Mouse (Mus musculus) heart, embryonic 14.5 days (tissue): ENCODE data around the gene Ntn4. TPM values are rescaled to one million over a fixed set of nuclear protein-coding genes. Genes with fewer than 3 reads are reported as not detected.

Experiments used
- ATAC-seq: fragments of 200-750 bp; cut with Nextera tagmentation; 2 replicates; pipeline ENCODE4 v1.8.0; 2017; ENCODE audit warnings: low read depth, moderate TSS enrichment; ENCODE audit not compliant: insufficient number of reproducible peaks, insufficient read depth, low FRiP score
- H3K27ac ChIP-seq, 2 experiments: fragments of 200-500 bp in 1 of 2; fragments of 300-500 bp in 1 of 2; sonication (generic) in 1 of 2; replicated peaks in 1 of 2; 2 replicates each; pipeline ENCODE4 v1.5.1; 2012 to 2014; ENCODE audit warnings: low read depth in 2 of 2, low read length in 2 of 2, control low read depth in 1 of 2, mild to moderate bottlenecking in 1 of 2, mixed read lengths in 1 of 2; ENCODE audit not compliant: control insufficient read depth in 1 of 2, insufficient read depth in 1 of 2
- H3K27me3 ChIP-seq: fragments of 300-500 bp; sonication (generic); 2 replicates; pipeline ENCODE4 v1.6.1; 2014; ENCODE audit warnings: mild to moderate bottlenecking, low read length, control low read depth; ENCODE audit not compliant: control insufficient read depth, insufficient read depth
- H3K36me3 ChIP-seq: fragments of 300-500 bp; sonication (generic); 2 replicates; pipeline ENCODE4 v1.6.1; 2014; ENCODE audit warnings: mild to moderate bottlenecking, control low read depth, low read length, mixed read lengths; ENCODE audit not compliant: control insufficient read depth, insufficient read depth
- H3K4me1 ChIP-seq, 2 experiments: fragments of 200-500 bp in 1 of 2; fragments of 300-500 bp in 1 of 2; sonication (generic) in 1 of 2; 2 replicates each; pipeline ENCODE4 v1.6.1; 2012 to 2014; ENCODE audit warnings: low read length in 2 of 2, control low read depth in 1 of 2, mixed read lengths in 1 of 2; ENCODE audit not compliant: control insufficient read depth in 2 of 2, insufficient read depth in 2 of 2
- H3K4me2 ChIP-seq: fragments of 300-500 bp; sonication (generic); 2 replicates; pipeline ENCODE4 v1.6.1; 2014; ENCODE audit warnings: mild to moderate bottlenecking, low read length
- H3K4me3 ChIP-seq, 2 experiments: fragments of 200-500 bp in 1 of 2; fragments of 300-500 bp in 1 of 2; sonication (generic) in 1 of 2; 2 replicates each; pipeline ENCODE4 v1.5.1; 2012 to 2014; ENCODE audit warnings: low read length in 2 of 2, mild to moderate bottlenecking in 2 of 2, control low read depth in 1 of 2, low read depth in 1 of 2, moderate library complexity in 1 of 2; ENCODE audit not compliant: control insufficient read depth in 1 of 2, insufficient read depth in 1 of 2
- H3K9ac ChIP-seq: fragments of 300-500 bp; sonication (generic); 2 replicates; pipeline ENCODE4 v1.6.1; 2014; ENCODE audit warnings: mild to moderate bottlenecking, low read length
- H3K9me3 ChIP-seq: fragments of 300-500 bp; sonication (generic); 2 replicates; pipeline ENCODE4 v1.6.1; 2016; ENCODE audit warnings: low read length, control low read depth; ENCODE audit not compliant: control insufficient read depth
- WGBS: fragments of 180-500 bp; shearing (Covaris S2); extraction: QIAGEN DNeasy Blood & Tissue Kit; methylation state at CpG from one replicate; pipeline ENCODE4 v1.1.7; 2014; 5-methylcytosine and 5-hydroxymethylcytosine counted together
- polyA plus RNA-seq: library from polyadenylated mRNA; unstranded; fragments of >200 nt; fragmentation: Nextera tagmentation; extraction: Ambion mirVana; gene quantifications from 2 replicates; pipeline ENCODE4 v1.2.1, GENCODE M21; 2014

The Ntn4 gene
- polyA plus RNA-seq, 1 experiment from 2014 or later, result 3.1 TPM

DNA sequence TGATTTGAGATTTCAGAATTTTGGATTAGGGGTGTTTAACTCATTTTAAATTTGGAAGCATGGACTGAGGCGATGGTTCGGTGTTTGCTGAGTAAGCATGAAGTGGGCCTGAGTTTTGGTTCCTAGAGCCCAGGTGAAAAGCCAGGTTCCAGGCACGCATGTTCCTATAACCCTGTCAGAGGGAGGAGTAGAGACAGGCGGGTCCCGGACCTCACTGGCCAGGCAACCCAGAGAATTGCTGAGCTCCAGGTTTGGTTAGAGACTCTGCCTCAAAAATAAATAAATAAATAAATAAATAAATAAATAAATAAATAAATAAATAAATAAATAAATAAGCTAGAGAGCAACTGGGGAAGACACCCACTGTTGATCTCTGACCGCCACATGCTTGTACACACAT, 46.1 kb downstream of the Ntn4 start:
- Histone ChIP-seq H3K9ac (no peak overlapping the region), H3K36me3 (no peaks in the 10 kb centered on the region), H3K4me3 (no peak overlapping the region), H3K4me1 (peaks cover 5% of the 10 kb centered on the region in 2 experiments), H3K27me3 (no peaks in the 10 kb centered on the region), H3K4me2 (no peak overlapping the region), H3K27ac (no peak overlapping the region), H3K9me3 (no peaks in the 10 kb centered on the region)
- WGBS, result 99% methylated on average over 6 of the region's 6 CpGs
- ATAC-seq, result no peak

DNA sequence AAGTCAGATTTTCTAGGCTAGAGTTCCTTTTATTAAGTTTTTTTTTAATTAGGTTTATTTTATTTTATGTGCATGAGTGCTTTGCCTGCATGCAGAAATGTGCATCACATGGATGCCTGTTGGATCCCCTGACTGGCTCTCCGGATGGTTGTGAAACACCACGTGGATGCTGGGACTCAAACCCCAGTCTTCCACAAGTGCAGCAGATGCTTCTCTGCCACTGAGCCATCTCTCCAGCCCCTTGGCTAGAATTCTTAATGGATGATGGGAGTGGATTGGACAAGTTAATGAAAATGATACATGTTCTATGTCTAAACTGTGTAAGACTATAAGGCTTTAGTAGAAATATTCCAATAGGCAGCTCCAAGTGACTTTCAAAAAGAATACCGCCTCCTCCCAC, 47.3 kb downstream of the Ntn4 start:
- Histone ChIP-seq H3K4me3 (no peak overlapping the region), H3K9me3 (no peaks in the 10 kb centered on the region), H3K27me3 (no peaks in the 10 kb centered on the region), H3K36me3 (no peaks in the 10 kb centered on the region), H3K4me1 (peaks cover 6 to 7% of the 10 kb centered on the region in 2 experiments), H3K27ac (no peak overlapping the region), H3K4me2 (no peak overlapping the region), H3K9ac (no peak overlapping the region)
- no peak for ATAC-seq
- WGBS, result 92% methylated on average over 3 of the region's 3 CpGs

DNA sequence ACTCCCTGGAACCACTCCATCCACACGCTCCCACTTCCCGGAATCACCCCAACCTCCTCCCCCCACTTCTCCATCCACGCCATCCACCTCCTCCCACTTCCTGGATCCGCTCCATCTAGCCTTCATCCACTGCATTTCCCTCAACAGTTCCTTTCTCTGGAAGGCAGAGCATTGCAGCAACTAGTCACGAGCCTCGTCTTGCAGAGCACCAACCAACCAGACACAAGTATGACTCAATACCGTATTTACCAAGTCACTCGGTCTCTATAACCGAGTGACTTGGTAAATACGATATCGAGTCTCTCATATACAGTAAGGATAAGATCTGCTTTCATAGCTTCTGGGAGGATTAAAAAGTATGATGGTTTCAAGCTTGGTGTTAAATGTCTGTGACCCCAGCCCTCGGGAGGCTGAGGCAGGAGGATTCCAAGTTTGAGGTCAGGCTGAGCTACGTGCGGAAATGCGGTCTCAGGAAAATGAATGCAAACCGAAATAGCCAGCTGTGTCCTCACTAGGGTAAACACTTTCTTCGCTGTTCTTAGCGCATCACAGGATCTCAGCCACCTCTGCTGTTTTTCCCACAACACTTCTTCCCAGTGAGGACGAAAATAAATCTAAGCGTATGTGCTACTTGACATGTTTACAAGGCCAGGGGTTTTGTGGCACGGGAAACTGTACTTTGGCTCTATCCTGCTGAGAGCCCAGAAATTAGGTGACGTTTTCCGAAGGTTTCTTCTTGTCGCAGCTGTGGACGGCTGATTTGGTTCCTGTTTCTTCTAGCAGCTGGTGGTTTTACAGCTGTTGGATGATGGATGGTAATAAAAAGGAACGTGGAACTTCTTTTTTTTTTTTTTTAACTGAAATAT, 48.1 kb downstream of the Ntn4 start:
- 76% methylated on average over 26 of the region's 26 CpGs for WGBS
- Histone ChIP-seq H3K4me2 (no peak overlapping the region), H3K4me1 (peaks cover 6 to 7% of the 10 kb centered on the region in 2 experiments), H3K9me3 (no peaks in the 10 kb centered on the region), H3K27ac (no peak overlapping the region), H3K27me3 (no peaks in the 10 kb centered on the region), H3K9ac (no peak overlapping the region), H3K4me3 (no peak overlapping the region), H3K36me3 (no peaks in the 10 kb centered on the region)
- ATAC-seq, result no peak

DNA sequence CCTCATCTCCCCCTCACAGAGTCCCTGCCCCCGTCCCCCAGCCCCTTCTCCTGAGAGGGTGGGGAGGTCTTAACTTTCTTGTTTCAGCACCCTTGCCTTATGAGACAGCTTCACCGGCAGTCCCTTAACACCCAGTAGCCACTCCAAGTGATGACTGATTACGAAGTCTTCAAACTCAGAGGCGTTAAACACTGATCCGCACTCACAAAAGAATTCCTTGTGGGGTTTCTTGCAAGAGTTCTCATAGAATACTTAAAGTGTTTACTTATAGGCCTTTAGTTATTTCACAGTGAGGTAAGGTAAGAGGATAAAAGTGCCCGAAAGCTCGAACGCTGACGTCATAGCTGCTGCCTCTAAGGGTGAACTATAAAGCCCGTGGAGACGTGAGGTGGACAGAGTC, 50.9 kb downstream of the Ntn4 start:
- Histone ChIP-seq H3K4me2 (0 out of 2 replicates have a peak overlapping the region, but pooled peaks have one; percentile 11), H3K27me3 (no peaks in the 10 kb centered on the region), H3K9me3 (no peaks in the 10 kb centered on the region), H3K9ac (no peak overlapping the region), H3K36me3 (no peaks in the 10 kb centered on the region), H3K4me1 (peaks cover 6 to 7% of the 10 kb centered on the region in 2 experiments), H3K27ac (no peak overlapping the region), H3K4me3 (no peak overlapping the region)
- no peak for ATAC-seq
- 32% methylated on average over 11 of the region's 11 CpGs for WGBS

DNA sequence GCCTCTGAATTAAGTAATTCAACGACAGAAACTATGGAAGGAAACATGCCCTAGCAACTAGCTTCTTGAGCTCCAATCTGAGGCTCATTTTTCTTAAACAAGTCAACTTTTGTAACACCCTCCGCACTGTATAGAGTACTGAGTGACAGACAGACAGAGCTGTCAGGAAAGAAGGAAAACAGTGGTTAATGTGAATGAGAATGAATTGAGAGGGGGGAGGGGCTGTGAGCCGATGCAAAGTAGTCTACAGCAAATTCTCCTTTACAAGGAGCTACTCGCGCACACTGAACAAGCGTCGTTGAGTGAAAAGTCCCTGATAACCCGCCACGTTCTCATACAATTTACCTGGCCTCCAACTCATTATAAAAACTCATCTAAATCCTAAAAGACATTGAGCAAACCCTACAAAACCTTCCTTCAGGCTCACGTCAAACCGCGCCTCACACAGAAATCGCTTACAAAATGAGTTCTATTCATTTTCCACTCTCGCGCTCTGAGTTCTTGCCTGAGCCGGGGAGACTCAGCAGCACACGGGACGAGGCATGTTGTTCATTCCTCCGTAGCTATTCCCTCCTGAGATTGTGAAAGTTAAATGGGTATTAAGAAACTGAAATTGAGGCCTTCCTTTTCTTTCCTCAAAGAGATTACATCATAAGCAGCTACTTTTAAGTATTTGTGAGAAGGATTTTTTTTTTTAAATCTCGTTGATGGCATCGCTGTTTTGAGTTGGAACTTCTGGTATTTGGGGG, 54.7 kb downstream of the Ntn4 start:
- Histone ChIP-seq H3K9ac (no peak overlapping the region), H3K9me3 (no peaks in the 10 kb centered on the region), H3K27me3 (no peaks in the 10 kb centered on the region), H3K36me3 (no peaks in the 10 kb centered on the region), H3K4me1 (peaks cover 2 to 7% of the 10 kb centered on the region in 2 experiments; a peak in 3 of 4 replicates), H3K4me2 (no peak overlapping the region; the same call in 1 of the 2 replicates), H3K4me3 (no peak overlapping the region), H3K27ac (no peak overlapping the region)
- 55% methylated on average over 21 of the region's 21 CpGs for WGBS
- no peak for ATAC-seq

DNA sequence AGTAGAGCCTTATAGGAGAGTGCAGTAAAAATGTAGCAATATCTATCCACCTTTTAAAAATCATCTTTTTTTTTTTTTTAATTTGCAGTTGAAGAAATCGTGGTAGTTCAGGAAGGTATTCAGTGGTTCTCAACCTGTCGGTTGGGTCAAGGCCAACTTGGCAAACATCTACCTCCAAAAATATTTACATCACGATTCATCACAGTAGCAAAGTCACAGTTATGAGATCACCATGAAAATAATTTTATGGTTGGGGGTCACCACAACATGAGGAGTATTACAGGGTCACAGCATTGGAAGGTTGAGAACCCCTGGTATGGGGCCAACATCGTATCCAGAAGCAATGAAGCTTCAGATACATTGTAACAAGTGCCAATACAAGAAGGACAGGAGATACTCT, 55.5 kb downstream of the Ntn4 start:
- Histone ChIP-seq H3K36me3 (no peaks in the 10 kb centered on the region), H3K27ac (no peak overlapping the region), H3K27me3 (no peaks in the 10 kb centered on the region), H3K4me3 (no peak overlapping the region), H3K4me2 (no peak overlapping the region), H3K9ac (no peak overlapping the region), H3K4me1 (peaks cover 3 to 7% of the 10 kb centered on the region in 2 experiments; a peak in 3 of 4 replicates), H3K9me3 (no peaks in the 10 kb centered on the region)
- ATAC-seq, result no peak
- WGBS, result 85% methylated on average over 4 of the region's 4 CpGs

DNA sequence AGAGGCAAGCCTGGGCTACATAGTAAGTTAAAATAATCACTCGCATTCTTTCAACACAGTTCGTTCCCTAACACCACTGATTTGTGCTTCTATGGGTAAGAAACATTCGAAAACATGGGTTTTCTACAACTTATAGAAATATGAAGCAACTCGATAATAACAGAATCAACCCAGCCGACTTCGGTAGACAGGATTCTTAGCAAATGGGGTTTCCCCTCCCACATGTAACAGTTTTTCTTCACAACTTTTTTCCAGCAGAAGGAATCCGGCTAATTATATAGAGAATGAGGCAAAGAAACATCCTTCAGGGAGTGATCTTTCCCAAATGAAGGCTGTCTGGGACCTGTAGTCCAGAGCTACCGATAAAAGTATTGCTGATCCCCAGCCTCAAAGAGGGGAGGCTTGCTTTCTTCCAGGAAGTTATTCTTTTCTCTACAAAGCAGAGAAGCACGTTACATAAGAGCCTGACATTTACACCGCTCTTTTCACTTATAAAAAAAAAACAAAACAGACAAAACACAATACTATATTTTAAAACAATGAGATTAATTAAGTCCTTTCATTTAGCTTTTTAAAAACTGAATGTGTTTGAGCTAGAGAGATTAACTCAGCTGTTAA, 57.5 kb downstream of the Ntn4 start:
- ATAC-seq, result no peak
- Histone ChIP-seq H3K4me3 (no peak overlapping the region), H3K4me2 (no peak overlapping the region), H3K9me3 (no peaks in the 10 kb centered on the region), H3K9ac (no peak overlapping the region), H3K27ac (no peak overlapping the region), H3K4me1 (peaks cover 2 to 7% of the 10 kb centered on the region in 2 experiments; a peak in 3 of 4 replicates), H3K27me3 (no peaks in the 10 kb centered on the region), H3K36me3 (no peaks in the 10 kb centered on the region)
- 85% methylated on average over 10 of the region's 10 CpGs for WGBS
